Mouse (Mus musculus) thymus, adult 2 months (tissue): ENCODE data around the gene Ccl8.

ENCODE experiments used
- CTCF ChIP-seq: fragments of 200-500 bp; IDR thresholded peaks from 2 replicates; pipeline ENCODE4 v1.5.1; 2012; ENCODE audit warnings: mild to moderate bottlenecking, control low read depth, low read length, moderate library complexity, borderline replicate concordance; ENCODE audit not compliant: control insufficient read depth, poor library complexity, insufficient read depth; ENCODE audit errors: extremely low read depth
- POLR2A ChIP-seq: fragments of 200-500 bp; IDR thresholded peaks from 2 replicates; pipeline ENCODE4 v1.6.1; 2012; ENCODE audit warnings: mild to moderate bottlenecking, low read length, control low read depth, moderate library complexity; ENCODE audit not compliant: control insufficient read depth, poor library complexity, insufficient read depth; ENCODE audit errors: extremely low read depth

DNA sequence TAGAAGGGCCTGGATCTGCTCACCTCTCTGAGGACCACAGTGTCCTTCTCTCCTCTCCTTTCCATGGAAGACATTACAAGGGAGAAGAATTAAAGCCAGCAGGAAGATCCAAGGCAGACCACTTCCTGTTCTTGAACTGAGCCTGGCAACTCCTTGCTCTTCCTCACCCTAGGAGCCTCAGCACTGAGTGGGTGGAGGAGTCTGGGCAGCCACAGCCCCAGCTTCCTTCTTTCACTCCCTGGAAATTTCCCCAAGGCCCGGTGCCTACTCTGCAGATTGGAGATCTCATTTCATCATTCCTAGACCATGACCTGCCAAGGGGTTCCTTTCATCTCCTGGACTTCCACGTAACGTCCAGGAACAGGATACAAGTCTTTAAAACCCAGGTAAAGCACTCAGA lies 42.0 kb upstream of the Ccl8 start:
- TF ChIP-seq CTCF = no peak
- TF ChIP-seq POLR2A = no peak
